Mouse (Mus musculus) cerebellum, postnatal 25 days (tissue): Measurements from ENCODE around the gene Asb15.

ENCODE experiments used
- DNase-seq, 2 experiments: peaks; one replicate each; pipeline ENCODE4 v3.0.0; 2021; ENCODE audit warnings: mixed read lengths in 2 of 2

Gene Asb15

DNA sequence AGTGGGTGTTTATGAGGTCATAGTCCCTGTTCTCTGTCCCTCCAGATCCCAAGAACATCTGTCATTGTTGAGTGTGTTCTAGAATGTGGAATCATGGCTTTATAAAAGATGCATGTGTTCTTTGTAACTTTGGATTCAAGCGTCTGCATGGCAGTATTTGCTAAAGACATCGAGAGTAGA, at the start of gene Asb15:
Gene Asb15 (plus strand): TSS at position 81 of the 180 bp plus-strand sequence.
- DNase-seq: no peak

DNA sequence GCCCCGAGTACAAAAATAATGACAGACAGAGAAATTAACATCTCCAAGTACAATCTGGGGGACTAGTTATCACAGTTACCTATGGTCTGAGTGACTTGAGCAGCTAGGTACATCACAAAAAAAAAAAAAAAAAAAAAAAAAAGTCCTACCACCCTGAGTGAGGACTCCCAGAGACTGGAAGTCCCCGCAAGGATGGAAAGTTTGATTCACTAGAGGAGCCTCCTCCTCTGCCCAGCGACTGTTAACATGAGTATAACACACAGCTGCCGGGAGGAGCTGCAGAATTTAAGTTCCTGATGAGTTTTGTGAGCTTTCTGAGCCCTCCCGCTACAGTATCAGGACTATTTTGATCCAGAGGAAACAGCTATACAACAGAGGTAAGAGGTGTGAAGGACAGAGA, 41.4 kb upstream of the Asb15 start:
- DNase-seq: no peak

DNA sequence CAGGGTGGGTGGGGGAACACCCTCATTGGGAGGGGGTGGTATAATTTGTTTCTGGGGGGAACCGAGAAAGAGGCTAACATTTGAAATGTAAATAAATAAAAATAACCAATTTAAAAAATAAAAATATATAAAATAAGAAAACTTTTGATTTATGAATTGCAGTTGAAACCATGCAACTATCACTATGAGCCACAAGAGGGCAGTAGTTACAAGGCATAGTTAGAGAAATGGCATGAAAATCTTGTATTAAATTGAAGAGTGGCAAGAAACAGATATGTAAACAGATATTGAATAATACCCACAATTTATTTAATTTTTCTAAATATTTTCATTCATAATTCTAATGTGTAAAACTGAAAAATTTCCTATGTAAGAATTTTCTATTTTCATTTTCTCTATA, 37.6 kb upstream of the Asb15 start:
- DNase-seq: no peak

DNA sequence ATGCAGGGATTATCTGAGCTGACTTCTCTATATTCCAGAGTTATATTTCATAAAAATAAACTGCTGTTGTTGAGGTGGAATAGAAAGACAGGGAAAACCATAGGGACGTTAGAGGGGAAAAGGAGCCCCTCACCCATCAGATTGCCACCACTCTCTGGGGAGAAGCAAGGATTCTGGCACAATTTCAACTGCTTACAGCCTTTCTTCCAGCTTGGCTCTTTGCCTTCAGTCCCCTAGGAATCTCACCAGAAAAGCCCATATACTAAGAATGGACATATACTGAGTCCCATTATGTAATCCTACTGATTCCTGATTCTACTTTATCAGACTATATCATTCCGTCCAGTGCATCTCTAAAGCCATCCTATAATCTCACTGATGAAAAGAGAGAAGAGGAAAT, 23.8 kb upstream of the Asb15 start:
- DNase-seq: no peak

DNA sequence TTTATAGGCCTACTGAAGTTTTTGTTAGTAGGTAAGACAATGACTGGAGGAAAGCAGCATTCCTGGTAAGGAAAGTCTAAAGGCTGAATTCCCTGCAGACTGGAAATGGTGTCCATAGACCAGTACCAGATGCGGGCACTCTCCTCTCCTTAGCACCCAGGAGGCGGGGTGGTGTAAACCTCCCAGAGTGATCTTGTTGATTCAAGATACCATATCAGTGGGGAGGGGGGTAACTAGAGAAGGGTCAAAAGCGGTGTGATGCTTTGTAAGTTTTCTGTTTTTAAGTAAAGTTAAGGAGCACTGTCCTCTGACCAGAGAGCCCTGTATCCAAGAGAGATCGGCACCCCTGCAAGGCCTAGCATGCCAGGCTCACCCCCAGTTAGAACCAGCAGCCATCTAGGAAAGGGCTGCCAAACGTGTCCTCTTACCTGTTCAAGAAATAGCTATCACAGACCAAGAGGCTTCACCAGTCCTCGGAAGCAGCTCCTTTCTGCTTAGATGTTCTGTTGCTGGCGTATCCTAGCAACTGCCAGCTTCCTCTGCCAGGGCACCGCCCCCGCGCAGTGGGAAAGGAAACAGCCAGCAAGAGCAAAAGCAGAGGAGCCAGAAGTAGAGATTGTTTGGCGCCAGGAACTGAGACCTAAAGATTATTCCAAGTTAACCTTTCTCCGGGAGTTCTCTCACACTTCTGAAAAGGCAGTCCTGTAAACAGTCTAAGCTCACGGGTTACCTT, 13.2 kb upstream of the Asb15 start, which contains the start of gene Iqub:
Gene Iqub (minus strand): TSS at position 516 of the 733 bp plus-strand sequence.
- peak; percentile 56 to 68 for DNase-seq

DNA sequence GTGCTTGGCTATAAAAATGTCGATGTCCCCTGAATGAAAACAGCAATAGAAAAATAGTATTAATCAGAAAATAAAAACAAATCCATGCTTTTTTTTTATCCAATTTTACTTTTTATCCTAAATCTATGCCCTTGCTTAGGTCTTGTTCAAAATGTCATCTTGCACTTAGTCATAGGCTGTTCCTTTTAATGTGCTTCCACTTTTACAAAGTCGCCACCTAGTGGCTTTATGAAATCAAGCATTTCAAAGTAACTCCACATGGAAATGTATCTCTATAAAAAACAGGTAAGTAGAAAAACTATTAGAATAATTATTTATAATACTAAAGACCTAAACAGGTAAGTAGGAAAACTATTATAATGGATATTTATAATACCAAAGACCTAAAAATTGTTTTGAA, 11.7 kb upstream of the Asb15 start:
- no peak for DNase-seq

DNA sequence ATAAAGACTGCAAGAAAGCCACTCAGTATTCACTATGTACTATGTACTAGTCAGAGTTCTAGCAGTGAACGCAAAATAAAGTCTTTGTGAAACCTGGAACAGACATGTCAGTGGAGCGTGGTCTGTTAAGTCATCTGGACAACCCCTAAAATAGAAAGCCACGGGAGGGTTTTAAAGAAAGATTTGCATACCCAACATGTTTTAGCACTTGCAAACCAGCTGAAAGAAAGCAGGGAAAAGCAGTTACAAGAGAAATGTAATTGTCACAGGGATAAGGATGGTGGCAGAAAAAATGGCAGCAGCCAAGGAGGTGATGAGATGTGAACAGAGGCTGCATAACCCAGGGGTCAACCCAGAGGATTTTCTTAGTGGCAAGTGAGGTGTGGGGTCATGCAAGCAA, 2.2 kb upstream of the Asb15 start:
- DNase-seq: no peak

DNA sequence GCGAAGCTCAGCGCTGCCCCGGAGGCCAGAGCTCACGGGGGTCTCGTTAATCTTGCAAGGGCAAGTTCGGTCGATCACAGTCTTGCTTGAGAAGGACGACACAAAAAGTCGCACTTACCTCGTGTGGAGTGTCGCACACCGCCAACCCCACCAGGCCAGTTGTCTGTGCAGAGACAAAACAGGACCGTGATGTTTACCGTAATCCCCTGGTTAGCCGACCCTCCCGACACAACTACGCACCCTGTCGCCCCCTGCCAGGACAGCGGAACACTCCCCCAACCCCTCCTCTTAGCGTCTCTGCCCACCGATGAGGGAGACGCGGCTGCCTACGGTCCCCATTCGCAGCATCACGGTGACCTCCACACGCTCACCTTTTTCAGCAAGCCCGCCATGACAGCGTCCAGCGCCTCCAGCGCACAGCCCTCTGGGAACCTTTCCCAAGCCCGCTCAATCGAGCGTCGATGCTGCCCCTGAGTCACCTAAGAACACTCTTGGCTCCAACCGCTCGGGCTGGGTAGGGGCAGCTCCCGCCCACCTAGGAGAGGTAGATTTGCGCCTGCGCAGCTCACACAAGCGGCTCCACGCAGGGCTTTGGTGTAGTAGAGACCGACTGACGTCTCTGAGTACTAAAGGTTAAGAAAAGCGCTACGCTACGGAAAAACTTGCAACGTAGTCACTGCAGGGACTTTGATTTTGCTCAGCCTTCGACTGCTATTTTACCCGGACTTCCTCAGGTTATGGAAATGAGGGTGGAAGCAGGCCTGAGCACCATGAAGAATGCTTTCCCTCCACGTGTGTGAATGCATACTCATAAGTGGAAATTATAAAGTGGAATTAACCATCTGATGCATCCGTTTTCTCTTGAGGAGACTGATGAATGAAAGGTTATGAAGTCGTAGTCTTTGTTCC, 535 bp upstream of the Asb15 start, which contains the start of gene Ndufa5:
Gene Ndufa5 (minus strand): TSS at position 859 of the 909 bp plus-strand sequence.
- DNase-seq: peak; percentile 93 to 96

DNA sequence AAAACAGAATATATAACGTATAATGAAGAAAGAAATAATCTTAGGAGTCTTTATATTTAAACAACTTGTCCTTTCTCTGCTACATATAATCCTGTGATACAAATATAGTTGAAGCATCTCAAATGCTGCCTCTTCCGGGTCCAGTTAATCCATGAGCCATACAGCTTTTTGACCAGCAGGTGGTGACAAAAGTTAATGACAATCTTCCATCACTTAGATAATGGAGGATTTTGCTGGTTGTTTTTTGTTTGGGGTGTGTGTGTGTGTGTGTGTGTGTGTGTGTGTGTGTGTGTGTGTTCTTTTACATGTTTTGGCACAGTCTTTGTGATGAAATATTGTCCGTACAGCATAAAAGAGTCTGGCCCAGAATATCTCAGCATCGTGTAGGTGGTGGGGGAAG, 2.2 kb downstream of the Asb15 start:
- peak; percentile 47 to 70 for DNase-seq

DNA sequence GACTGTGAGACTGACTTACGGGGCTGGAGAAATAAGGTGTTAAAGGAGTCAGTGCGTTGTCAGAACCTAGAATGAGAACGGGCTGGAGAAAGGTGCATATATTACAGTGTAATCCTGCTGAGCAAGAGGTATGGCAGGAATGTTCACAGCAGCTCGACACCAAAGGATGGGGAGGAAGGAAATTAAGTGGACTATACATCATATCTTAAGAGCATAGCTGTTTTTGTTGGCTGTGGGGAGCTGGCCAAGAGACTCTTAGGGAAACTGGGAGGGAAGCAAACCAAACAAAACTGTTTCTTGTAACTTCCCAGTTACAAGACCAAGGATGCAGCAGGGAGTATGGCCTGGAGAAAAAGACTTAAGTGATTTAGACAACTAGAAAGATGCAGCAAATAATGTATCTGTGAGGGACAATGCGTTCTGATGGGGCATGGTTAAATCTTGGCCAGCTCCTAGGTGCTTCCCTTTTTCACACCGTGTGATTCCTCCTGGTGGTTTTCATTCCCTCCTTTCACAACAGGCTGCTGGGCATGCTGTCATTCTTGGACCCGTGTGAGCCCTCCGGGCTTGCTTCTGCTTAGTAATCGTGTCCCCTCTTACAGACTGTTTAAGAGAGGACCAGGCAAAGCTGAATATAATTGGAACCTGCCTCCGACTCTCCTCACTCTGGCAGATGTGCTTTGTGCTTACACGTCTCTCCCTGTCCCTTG, 2.9 kb downstream of the Asb15 start:
- DNase-seq: peak; percentile 20 to 31

DNA sequence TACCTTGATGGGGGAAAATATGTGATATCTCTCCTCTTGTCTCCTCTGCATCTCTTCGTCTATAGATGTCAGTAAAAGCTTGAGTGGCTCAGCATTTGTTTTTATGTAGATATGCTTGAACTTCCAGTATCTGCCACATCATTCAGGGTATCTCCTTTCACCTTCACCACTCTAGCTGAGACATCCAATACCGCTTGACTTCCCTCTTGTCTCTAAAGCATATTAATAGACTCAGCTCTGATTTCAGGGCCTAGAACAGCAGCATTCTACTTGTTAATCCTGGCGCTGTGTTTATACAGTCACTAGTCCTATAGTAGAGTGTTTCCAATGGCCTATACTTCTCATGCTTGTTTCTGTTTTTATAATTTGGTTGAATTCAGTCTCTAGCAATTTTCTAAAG, 4.9 kb downstream of the Asb15 start:
- DNase-seq: no peak

DNA sequence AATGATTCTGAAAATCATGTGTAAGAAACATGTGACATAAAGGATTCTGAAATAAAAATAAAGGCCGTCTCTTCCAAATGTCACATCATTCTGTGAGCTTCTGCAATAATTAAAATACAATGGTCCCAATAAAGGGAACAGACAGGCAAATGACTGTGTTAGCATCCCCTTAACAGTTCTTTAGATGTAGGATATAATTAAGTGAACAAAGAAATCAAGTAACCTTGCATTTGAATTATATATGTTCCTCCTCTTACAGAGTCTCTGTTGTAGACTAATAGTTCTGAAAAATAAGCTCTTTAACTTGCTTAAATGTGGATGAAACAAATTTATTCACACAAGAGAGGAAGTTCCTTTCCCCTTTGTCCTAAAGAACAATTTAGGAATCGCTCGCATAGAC, 10.5 kb downstream of the Asb15 start:
- no peak for DNase-seq

DNA sequence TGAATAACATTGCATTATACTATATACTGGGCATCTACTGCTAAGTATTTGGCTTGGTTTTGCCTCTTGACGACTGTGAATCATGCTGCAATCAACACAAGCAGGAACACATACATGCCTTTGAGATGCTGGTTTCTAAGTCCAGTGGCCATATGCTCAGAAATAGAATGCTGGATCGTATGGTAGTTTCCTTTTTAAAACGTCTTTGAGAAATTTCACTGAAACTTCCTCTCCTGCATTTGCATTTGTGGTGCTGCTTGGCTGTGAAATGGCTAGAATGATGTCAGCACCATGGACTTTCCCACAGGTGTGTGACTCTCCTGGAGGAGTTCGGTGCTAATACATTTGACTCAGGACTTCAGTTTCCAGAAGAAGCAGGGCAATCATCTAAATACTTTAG, 12.2 kb downstream of the Asb15 start:
- DNase-seq: no peak

DNA sequence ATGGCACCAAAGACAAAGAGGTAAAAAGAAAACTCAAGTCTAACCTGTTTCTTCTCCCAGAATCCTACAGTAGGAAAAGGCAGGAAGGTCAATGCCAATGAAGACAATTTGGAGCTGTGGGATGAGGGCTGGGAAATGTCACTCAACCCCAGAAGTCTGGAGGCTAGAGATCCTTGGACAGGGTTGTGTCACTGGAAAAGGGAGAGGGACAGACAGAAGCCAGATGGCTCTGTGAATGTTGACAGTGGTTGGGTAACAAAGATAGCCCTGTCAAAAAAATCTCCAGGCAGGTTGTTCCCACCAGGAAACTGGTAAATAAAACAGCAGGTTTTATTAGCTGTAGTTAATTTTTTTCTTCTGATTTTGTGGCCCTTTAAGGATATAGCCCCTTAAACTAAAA, 14.4 kb downstream of the Asb15 start:
- peak in 1 of 2 experiments; percentile 10 for DNase-seq

DNA sequence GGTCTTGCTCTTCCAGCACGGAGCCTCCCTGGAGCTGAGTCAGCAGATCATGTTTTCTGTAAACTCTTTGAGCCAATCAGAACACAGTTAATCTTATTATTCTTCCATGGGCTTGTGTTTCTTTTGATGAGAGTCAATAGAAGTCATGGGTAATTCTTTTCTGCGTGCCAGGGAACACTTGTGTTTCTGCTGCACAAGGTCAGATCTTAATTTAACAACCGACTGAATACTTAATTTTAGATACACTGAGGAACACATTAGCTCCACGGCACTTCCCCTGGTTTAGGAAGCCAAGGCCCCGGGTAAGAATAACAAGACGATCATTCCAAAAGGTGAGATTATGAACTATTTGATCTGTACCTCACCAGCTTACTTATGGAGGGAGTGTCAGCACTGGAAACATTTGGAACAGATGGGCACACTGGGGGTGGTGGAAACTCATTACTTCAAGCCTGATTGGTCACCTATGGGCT, 15.2 kb downstream of the Asb15 start:
- peak; percentile 56 to 58 for DNase-seq

DNA sequence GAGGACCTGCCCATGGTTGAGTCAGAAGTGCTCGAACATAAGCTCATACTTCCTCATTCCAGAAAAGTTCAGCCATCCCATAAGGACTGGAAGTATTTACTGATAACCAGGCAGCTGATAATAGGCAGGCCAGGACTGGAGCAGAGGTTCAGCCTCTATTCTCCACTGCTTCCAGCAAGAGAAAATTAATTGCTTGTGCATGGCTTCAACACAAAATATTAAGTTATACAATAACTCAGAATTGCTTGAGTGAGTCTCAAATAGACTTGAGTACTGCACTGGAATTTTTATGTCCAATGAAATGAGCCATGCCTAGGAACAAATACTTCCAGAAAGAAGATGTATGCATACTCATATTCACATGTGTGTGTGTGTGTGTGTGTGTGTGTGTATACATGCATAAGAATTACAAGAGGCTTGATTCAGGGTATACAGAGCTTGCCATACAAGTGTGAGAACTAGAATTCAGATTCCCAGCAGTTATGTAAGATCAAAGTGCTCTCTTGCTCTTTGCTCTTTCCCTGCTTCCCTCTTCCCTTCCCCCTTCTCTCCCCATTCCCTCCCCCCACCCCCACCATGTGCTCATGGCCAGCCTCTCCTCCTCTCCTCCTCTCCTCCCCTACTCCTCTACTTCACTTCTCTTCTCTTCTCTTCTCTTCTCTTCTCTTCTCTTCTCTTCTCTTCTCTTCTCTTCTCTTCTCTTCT, 18.9 kb downstream of the Asb15 start:
- DNase-seq: no peak

DNA sequence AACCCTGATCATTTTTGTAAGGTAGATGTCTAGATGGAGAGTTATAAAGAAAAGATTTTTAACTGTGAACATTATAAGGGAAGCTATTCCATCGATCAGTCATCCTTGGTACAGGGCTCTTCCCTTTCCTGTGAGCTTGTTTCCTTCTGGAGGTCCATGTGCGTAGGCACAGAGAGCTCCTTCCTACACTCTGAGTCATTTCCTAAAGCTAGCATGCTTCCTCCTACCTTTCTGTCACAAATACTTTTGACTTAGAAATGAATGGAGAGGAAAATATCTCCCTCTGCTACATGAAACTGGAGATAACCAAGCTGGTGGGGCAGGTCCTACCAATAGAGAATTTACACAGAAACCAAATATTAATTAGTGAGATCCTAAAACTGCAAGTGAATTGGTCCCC, 21.9 kb downstream of the Asb15 start:
- DNase-seq: no peak

DNA sequence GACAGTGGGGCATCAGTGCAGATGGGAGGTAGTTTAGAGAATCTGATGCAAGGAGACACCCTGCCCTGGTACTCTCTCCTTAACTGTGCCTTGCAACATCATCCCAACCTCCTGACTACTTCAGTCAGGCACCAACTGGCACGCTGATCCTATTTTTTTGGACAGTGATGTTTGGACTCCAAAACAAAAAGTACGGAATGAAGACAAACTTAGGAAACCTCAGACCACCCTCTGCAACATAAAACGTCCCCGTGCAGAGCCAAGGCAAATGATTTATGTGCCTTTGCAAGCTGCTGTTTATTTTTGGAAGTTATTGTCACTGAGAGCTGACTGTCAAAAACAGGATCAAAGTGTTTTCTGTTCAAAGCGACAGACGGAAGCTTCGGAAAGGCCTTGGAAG, 24.1 kb downstream of the Asb15 start:
- no peak for DNase-seq

DNA sequence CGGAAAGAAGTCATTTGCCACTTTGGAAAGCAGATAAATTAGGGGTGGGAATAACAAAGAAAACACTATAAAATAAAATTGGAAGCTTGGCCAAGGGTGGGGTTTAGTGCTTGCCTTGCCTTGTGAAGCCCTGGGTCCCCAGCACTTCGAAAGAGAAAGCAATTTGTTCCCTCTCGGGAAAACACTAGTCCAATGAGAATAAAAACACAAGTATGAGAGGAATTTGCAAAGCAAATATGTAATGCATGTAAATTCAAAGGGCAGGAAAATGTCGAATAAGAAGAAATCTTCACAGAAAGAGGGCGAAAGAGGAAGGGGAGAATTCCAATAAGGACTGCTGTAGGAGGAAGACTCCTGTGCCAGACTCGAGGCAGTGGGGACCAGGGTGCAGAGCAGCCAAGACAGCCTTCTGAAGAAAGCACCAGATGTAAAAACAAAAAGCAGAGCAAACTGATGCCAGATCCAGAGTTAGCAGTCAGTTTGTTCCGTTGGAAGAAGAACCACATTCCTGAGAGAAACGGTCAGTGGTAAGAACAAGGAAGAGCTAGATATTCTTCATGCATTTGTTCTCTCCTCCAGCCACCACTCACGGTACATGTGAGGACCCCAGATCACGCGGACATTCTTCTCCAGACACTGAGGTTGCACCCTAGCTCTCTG, 26.6 kb downstream of the Asb15 start:
- no peak for DNase-seq

DNA sequence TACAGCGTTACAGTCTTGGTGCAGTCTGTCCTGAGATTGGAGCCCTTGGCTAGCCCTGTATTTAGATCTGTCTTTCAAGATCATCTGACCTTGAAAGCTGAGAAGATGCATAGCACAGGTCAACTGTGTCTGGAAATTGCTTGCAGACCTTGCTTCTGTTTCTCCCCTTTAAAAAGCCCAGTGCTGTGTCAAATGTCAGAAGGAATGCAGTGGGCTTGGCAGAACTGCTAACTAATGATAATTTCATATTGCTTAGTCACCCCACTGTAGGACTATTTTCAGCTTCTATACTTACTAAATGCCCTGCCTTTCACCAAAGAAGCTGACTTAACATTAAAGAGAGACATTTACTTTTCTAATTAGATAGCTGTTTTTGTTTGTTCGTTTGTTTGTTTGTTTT, 27.5 kb downstream of the Asb15 start:
- no peak for DNase-seq

DNA sequence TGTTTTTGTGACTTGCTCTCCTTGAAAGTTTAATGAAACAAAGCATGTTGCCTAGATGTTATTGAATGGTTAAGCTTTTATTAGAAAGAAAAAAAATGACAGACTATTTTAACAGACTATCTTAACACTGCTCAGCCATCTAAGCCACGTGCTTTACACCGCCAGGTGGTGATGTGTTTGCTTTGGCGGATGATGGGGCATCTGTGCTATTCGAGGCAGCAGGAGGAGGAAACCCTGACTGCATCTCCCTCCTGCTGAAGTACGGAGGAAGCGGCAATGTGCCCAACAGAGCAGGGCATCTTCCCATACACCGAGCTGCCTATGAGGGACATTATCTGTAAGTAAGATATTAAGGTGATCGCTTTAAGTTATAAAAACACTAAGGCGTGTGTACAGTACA, 36.1 kb downstream of the Asb15 start:
- peak; percentile 43 to 63 for DNase-seq

DNA sequence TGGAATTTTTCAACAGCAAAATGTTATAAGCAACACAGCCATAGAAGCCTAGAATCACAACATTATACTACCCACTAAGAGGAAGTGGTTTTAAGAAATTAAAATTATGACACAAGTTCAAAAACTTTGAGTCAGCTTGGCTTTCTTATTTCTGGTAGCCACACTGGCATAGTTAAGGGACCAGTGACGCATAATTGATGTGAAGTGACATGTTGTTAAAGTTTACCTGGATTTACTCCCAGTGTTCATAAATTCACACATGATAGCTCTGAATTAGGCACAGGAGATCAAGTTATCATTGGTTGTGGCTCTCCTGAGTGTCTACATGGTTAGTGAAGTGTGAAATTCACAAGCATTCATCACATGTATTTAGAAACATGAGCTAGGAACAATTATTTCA, 36.9 kb downstream of the Asb15 start:
- no peak for DNase-seq
